Mouse (Mus musculus) hindbrain, postnatal 0 days (tissue): ENCODE measurements around the gene Gpr31b. TPM values are rescaled to one million over a fixed set of nuclear protein-coding genes. Genes with fewer than 3 reads are reported as not detected.
A peak's percentile ranks its signal among the peaks of the same experiment; 100 is the strongest.
"Not testable (repeated sequence)": the region's sequence is repeated elsewhere in the genome, so short reads cannot be mapped to it uniquely, and the experiment has no call there.

ENCODE experiments used
- ATAC-seq: fragments of 200-750 bp; cut with Nextera tagmentation; 2 replicates; pipeline ENCODE4 v1.8.0; 2017; ENCODE audit warnings: mild to moderate bottlenecking, moderate TSS enrichment, moderate library complexity
- DNase-seq: peaks from one replicate; pipeline ENCODE4 v3.0.0-alpha.2; 2015; ENCODE audit warnings: low spot score
- H3K27ac ChIP-seq: fragments of 300-500 bp; sonication (generic); 2 replicates; pipeline ENCODE4 v1.5.1; 2014; ENCODE audit warnings: mild to moderate bottlenecking
- H3K27me3 ChIP-seq: fragments of 300-500 bp; sonication (generic); 2 replicates; pipeline ENCODE4 v1.6.1; 2014; ENCODE audit warnings: low read length, mixed read lengths; ENCODE audit not compliant: insufficient read depth
- H3K36me3 ChIP-seq: fragments of 300-500 bp; sonication (generic); 2 replicates; pipeline ENCODE4 v1.6.1; 2014; ENCODE audit warnings: low read length, mixed read lengths; ENCODE audit not compliant: insufficient read depth
- H3K4me1 ChIP-seq: fragments of 300-500 bp; sonication (generic); 2 replicates; pipeline ENCODE4 v1.6.1; 2014; ENCODE audit warnings: antibody characterized with exemption, low read length, mixed read lengths; ENCODE audit not compliant: insufficient read depth
- H3K4me2 ChIP-seq: fragments of 300-500 bp; sonication (generic); 2 replicates; pipeline ENCODE4 v1.6.1; 2014; ENCODE audit warnings: low read depth, mild to moderate bottlenecking, low read length, moderate library complexity, mixed read lengths
- H3K4me3 ChIP-seq: fragments of 300-500 bp; sonication (generic); 2 replicates; pipeline ENCODE4 v1.5.1; 2014; ENCODE audit warnings: low read length
- H3K9ac ChIP-seq: fragments of 300-500 bp; sonication (generic); replicated peaks from 2 replicates; pipeline ENCODE4 v1.6.1; 2014; ENCODE audit warnings: mild to moderate bottlenecking, low read length, moderate library complexity, mixed read lengths
- H3K9me3 ChIP-seq: fragments of 300-500 bp; sonication (generic); 2 replicates; pipeline ENCODE4 v1.6.1; 2016; ENCODE audit warnings: low read length, mixed read lengths
- WGBS: fragments of 180-500 bp; shearing (Covaris S2); extraction: QIAGEN DNeasy Blood & Tissue Kit; methylation state at CpG from one replicate; pipeline ENCODE4 v1.1.7; 2014; 5-methylcytosine and 5-hydroxymethylcytosine counted together
- polyA plus RNA-seq: library from polyadenylated mRNA; unstranded; fragments of >200 nt; fragmentation: Nextera tagmentation; extraction: Ambion mirVana; gene quantifications from 2 replicates; pipeline ENCODE4 v1.2.1, GENCODE M21; 2015
- total RNA-seq: library from RNA; depleted of rRNA; stranded (reverse); fragments of >200 nt; gene quantifications from 2 replicates; pipeline ENCODE4 v1.2.3, GENCODE M21; 2014; rRNA removed

Gpr31b gene
- total RNA-seq (0.73 TPM in 1 of 2 replicates, not detected in the other), polyA plus RNA-seq (not detected in 2 replicates)

DNA sequence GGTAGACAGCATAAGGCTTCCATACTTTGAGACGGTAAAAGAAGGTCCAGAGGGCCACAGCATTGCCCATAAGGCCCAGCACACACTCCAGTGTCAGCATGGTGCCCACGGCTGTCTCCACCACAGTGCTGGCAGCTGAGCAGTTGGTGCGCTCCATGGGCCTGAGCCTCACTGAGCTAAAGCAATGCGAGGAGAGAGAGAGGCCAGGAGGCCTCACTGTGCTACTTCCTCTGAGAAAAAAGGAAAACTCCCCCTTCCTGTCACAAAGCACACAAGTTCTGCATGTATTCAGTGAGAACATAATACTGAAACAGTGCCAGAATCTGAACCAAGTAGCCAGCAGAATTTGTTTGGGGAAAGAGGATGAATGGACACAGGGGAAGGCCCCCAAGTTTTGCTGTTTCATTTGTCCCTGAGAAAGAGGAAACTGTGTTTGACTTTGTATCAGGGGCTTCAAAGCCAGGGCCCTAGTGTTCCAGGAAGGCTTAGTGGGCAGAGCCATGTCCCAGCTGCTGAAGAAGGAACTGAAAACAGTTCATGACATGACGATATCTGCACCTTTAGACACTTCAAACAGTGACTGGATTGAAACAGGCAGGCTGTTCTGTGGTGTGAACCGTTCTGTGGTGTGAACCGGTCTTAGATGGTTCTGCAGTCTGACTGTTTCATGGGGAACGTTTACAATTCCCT is at the start of gene Gpr31b:
TSS of gene Gpr31b (minus strand) at position 173 of the 690 bp plus-strand sequence.
- H3K36me3 ChIP-seq, H3K27ac ChIP-seq, H3K4me1 ChIP-seq, H3K27me3 ChIP-seq, H3K4me3 ChIP-seq, H3K9me3 ChIP-seq, H3K4me2 ChIP-seq, DNase-seq, H3K9ac ChIP-seq: not testable (repeated sequence)
- WGBS: 29% methylated on average over 1 of the region's 8 CpGs
- ATAC-seq: peak; percentile 65

DNA sequence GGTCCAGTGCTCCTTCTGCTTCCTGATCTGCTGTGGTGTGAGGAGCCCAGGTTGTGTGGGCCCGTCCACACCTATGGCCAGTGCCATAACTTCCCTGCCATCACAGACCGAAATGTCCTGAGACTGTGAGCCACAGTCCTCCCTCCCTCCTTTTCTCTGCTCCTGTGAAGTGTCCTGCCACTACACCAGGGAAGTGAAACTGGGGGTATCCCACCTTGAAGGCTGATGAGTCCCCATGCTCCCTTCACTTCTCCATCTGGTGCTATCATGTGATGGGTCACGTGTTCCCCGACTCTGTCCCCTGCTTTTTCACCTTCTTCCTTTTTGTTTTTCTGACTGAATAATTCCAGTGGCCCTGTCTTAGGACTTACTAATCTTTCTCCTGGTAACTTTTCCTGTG is 40.9 kb upstream of the Gpr31b start:
- H3K27me3 ChIP-seq, DNase-seq, H3K4me2 ChIP-seq, H3K36me3 ChIP-seq, H3K4me3 ChIP-seq, H3K27ac ChIP-seq, H3K4me1 ChIP-seq, ATAC-seq, H3K9ac ChIP-seq, H3K9me3 ChIP-seq: not testable (repeated sequence)
- 100% methylated on average over 2 of the region's 4 CpGs for WGBS

DNA sequence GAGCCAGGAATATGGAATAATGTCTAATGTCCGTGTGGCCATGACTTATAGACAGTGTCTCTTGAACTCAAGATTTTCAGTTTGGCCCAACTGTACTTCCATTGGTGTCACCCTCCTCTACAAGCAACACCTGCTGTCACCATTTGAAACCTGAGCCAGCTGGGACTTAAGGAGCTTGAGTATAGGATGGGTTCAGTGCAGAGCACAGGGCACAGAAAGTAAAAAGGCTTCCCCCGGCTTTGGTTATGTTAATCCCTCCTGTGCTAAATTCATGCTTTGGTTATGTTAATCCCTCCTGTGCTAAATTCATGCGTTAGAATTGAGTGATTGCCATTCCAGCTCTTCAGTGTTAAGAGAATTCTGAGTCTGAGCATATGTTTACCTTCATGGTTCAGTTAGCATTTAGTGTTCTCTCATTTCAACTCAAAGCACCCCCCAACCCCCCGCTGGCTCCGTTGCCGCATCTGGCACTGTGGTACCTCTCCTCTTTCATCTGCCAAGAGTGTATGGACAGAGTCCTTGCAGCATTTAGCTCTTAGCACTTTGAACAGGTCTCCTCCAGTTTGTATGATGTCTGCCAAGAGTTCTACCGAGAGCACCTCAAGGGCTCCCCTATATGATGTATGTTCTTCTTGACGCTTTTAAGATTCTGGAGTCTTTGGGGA is 40.1 kb upstream of the Gpr31b start:
- H3K4me1 ChIP-seq, H3K4me3 ChIP-seq, H3K9ac ChIP-seq, DNase-seq, H3K27ac ChIP-seq, H3K9me3 ChIP-seq, H3K36me3 ChIP-seq, ATAC-seq, H3K27me3 ChIP-seq, H3K4me2 ChIP-seq: not testable (repeated sequence)
- 55% methylated on average over 5 of the region's 8 CpGs for WGBS

DNA sequence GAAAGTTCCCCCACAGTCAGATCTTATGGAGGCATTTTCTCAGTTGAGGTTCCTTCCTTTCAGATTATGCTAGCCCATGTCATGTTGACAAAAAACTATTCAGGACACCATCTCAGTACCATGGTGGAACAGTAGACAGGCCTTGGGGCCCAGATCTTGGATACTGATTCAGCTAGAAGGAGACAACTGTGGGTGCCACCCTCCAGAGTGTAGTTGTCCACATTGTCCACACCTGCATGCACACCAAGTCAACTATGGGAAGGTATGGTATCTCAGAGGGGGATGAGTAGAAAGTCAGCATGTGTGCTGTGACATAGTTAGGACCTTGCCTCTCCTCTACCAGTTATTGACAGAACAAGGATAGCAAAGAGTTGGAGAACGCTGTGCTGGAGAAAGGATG is 39.4 kb upstream of the Gpr31b start:
- DNase-seq: not testable (repeated sequence)
- no CpG with 5 or more reads among the region's 1 CpGs for WGBS

DNA sequence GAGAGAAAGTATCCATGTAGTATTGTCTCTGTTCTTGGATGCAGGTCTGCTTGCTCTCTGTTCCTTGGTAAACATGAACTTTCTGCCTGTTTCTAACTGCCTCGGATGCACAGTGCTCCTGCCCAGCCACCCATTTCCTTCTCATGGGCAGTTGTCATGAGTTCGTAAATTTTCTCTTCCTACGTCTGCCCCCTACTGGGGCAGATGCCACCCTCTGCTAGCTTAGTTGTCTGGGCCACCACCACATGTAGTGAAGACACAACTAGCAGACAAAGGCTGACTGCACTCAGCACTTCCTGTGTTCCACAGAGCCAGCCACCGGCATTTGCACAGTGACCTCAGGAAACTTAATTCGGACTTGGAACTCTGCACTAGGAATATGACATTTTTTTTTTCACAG is 17.1 kb upstream of the Gpr31b start:
- not testable (repeated sequence) for H3K4me3 ChIP-seq, H3K4me2 ChIP-seq, H3K36me3 ChIP-seq, H3K27me3 ChIP-seq, ATAC-seq, H3K27ac ChIP-seq, H3K4me1 ChIP-seq, H3K9ac ChIP-seq, DNase-seq, H3K9me3 ChIP-seq
- 70% methylated on average over 3 of the region's 5 CpGs for WGBS

More for the DNA sequence above, 39.4 kb upstream of the Gpr31b start:
- H3K36me3 ChIP-seq, H3K9me3 ChIP-seq, H3K4me1 ChIP-seq, H3K27me3 ChIP-seq, H3K4me2 ChIP-seq, H3K4me3 ChIP-seq, ATAC-seq, H3K27ac ChIP-seq, H3K9ac ChIP-seq: not testable (repeated sequence)

DNA sequence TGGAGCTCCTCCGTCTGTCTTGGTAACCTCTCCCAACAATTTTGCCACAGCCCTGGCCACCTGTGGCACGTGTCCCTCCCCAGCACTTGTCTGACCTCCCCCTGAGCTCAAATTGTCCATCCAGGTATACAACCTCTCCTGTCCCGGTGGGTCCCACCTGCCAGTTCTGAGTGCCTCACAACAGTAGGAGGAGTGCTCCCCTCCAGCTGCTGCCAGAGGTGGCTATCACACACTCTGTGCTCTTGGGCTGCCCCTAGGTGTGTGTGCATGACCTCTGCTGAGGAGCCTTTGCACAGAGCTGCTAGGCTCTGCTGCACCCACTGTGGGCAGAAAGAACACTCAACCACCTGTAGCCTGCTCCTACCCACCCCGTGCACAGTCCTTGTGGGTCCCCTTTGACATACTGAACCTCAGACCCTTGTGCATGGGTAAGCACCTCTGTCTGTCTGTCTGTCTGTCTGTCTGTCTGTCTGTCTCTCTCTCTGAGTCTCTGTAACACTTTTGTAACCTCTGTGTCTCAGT is 15.8 kb upstream of the Gpr31b start:
- H3K27me3 ChIP-seq, H3K4me2 ChIP-seq, H3K27ac ChIP-seq, DNase-seq, H3K4me1 ChIP-seq, H3K9me3 ChIP-seq, H3K9ac ChIP-seq, ATAC-seq, H3K4me3 ChIP-seq, H3K36me3 ChIP-seq: not testable (repeated sequence)
- no CpG with 5 or more reads among the region's 4 CpGs for WGBS

DNA sequence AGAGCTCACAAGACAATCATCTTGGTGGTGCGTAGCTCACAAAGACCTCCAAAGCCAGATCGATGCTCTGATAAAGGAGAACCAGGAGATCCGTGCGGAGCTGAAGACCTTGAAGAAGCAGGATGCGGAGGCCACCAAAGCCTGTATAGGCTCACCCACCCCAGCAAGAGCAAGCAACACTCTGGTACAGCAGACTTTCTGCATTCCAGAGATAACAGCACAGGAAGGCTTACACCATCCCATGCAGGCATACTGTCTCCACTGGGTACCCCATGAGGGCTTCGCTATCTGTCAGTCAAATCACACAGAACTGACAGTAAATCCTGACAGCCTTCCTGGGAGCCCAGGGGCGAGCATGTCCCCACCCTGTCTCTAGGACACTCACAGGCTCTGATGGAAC is 10.8 kb upstream of the Gpr31b start:
- H3K9me3 ChIP-seq, H3K4me1 ChIP-seq, H3K9ac ChIP-seq, H3K27ac ChIP-seq, H3K4me3 ChIP-seq, H3K4me2 ChIP-seq, DNase-seq, H3K27me3 ChIP-seq, H3K36me3 ChIP-seq: not testable (repeated sequence)
- peak; percentile 27; the same call in 1 of the 2 replicates for ATAC-seq
- 88% methylated on average over 4 of the region's 7 CpGs for WGBS

DNA sequence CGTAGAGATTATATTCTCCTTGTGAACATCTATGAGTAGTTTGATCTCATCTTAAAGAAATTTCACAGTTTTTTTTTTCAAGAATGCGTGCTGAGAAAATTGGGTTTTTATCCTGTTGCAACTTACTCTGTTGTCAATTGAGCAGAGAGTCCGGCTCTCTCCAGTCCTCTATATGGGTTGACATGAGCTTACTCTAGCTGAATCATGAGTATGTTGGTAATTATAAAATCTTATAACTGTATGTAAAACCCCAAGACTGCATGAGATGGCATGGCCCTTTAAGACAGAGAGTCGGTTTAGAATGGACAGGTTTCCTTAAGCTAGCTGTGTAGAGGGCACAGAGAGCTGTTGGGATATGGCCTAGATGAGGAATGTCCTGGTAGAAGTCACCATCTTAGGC is 8.7 kb upstream of the Gpr31b start, which contains the start of gene Tcp10b:
TSS of gene Tcp10b (plus strand) at position 301 of the 400 bp plus-strand sequence.
- H3K27me3 ChIP-seq, ATAC-seq, H3K4me3 ChIP-seq, H3K4me1 ChIP-seq, H3K9ac ChIP-seq, DNase-seq, H3K36me3 ChIP-seq, H3K4me2 ChIP-seq, H3K27ac ChIP-seq, H3K9me3 ChIP-seq: not testable (repeated sequence)
- WGBS: 93% methylated on average over 4 of the region's 4 CpGs
